Mouse (Mus musculus): Measurements from ENCODE around the gene Srl. TPM values are rescaled to one million over a fixed set of nuclear protein-coding genes. Genes with fewer than 3 reads are reported as not detected.

Gene Srl
- total RNA-seq (2014; rRNA removed; ENCODE audit: low replicate concordance) (910 and 974 TPM in 2 replicates), polyA plus RNA-seq (2015; fragmentation: Nextera tagmentation; extraction: Ambion mirVana) (346 and 419 TPM in 2 replicates)

DNA sequence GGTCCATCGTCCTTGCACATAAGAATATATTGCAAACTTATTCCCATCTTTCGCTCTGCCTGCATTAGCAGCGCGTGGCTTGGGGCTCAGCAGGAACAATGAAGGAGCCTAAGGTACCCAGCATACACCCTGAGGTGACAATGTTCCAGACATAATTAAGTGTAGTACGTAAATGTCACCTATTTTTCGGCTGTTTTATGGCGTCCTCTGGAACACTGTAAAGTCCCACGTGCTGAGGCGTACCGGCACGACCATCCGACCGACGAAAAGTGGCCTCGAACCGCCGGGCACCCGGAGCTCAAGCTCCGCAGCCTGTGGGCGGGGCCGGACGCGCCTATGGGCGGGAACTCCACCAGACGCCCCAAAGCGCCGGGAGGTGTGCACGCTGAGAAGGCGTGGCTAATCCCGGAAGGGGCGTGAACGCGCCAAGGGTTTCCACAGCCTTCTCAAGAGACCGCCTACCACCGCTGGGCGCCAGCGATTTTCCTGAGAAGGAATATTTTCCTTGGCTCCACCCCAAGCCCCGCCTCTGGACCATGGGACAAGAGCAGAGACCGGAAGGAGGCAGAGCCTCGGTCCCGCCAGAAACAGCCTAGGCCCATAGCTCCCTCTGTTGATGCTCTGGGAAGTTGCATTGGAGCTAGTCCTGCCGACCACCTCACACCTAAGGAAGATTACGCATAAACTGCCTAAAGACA lies at the start of gene Srl:
Gene Srl (minus strand): TSS at position 316 of the 698 bp plus-strand sequence.
- peak; percentile 94 for TF ChIP-seq CTCF (IDR thresholded peaks at IDR 0.05; ENCODE audit: low read depth)
- TF ChIP-seq EP300 (IDR thresholded peaks at IDR 0.05; ENCODE audit: low read depth), result peak; percentile 66; the same call in 1 of the 2 replicates
- Histone ChIP-seq H3K4me1 (ENCODE audit: control insufficient read depth, insufficient read depth) (peaks cover 13% of the 10 kb centered on the region; the same call in 1 of the 2 replicates), H3K36me3 (replicated peaks; ENCODE audit: control insufficient read depth, insufficient read depth, low read length) (peaks cover 16% of the 10 kb centered on the region; the same call in 1 of the 2 replicates), H3K27me3 (ENCODE audit: control insufficient read depth, insufficient read depth, low read length) (no peaks in the 10 kb centered on the region), H3K4me2 (ENCODE audit: low read depth, low read length) (peak within 1 kb of the TSS; percentile 61), H3K9ac (replicated peaks; ENCODE audit: low read depth, low read length) (0 out of 2 replicates have a peak within 1 kb of the TSS, but pooled peaks have one; percentile 32), H3K4me3 (ENCODE audit: low read depth, low read length) (peak within 1 kb of the TSS; percentile 53), H3K9me3 (replicated peaks; ENCODE audit: control insufficient read depth, low read length) (no peaks in the 10 kb centered on the region), H3K27ac (ENCODE audit: low read depth) (peak within 1 kb of the TSS; percentile 56)
- DNase-seq (ENCODE audit: low spot score) (peak; percentile 99), ATAC-seq (ENCODE audit: insufficient read depth, low read depth) (peak; percentile 98)
- WGBS, result 1% methylated on average over 43 of the region's 43 CpGs

DNA sequence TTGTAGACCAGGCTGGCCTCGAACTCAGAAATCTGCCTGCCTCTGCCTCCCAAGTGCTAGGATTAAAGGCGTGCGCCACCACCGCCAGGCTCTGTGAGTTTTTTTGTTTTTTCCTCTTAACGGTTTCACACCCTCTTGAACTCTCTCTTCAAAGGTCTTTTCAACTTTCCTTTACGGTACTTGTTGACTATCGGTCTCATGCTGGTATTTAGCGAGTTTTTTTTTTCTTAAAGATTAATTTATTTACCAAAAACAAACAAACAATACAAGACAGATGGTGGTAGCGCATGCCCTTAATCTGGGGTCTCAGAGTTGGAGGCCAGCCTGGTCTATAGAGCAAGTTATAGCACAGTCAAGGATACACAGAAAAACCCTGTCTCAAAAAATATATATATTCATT lies 48.6 kb upstream of the Srl start:
- TF ChIP-seq EP300 (IDR thresholded peaks at IDR 0.05; ENCODE audit: low read depth), result no peak
- H3K4me1 ChIP-seq (ENCODE audit: control insufficient read depth, insufficient read depth), result peaks cover 23% of the 10 kb centered on the region

DNA sequence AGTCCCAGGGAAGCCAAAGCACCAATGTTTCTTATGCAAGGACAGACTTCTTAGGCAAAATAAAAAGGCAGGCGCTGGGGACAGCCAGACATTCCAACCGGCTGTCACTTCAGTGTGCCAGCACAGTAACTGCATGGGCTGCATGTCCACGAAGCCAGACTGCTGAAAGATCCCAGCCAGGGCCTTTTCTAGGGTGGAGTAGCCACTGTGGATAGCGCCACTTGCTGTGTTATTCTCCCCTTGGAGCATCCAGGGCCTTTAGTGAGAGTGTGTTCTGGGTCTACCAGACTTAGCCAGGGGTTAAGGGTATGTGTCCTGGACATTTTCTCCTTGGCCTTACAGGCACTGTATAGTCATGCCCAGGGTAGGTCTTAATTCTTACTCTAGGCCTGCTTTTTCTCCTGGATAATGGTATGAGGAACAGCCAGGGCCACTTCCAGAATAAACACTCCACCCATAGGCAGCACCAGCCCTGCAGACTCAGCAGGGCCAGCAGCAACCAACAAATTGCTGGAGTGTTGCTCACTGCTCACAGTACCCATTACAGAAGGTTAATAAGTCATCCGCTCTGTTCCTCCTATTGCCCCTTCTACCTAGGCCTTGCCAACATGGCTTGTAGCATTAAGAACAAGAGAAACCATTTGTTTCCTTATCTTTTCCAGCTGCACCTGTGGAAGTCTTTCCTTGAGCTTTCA lies 46.0 kb upstream of the Srl start:
- Histone ChIP-seq H3K27ac (ENCODE audit: low read depth) (peak overlapping the region; percentile 79), H3K4me3 (ENCODE audit: low read depth, low read length) (no peak overlapping the region), H3K4me2 (ENCODE audit: low read depth, low read length) (no peak overlapping the region), H3K9me3 (replicated peaks; ENCODE audit: control insufficient read depth, low read length) (no peaks in the 10 kb centered on the region), H3K27me3 (ENCODE audit: control insufficient read depth, insufficient read depth, low read length) (no peaks in the 10 kb centered on the region), H3K36me3 (replicated peaks; ENCODE audit: control insufficient read depth, insufficient read depth, low read length) (peaks cover 14% of the 10 kb centered on the region; the same call in 1 of the 2 replicates), H3K9ac (replicated peaks; ENCODE audit: low read depth, low read length) (no peak overlapping the region), H3K4me1 (ENCODE audit: control insufficient read depth, insufficient read depth) (peaks cover 15% of the 10 kb centered on the region)
- ATAC-seq (ENCODE audit: insufficient read depth, low read depth) (no peak), DNase-seq (ENCODE audit: low spot score) (no peak)
- 34% methylated on average over 5 of the region's 5 CpGs for WGBS
- TF ChIP-seq CTCF (IDR thresholded peaks at IDR 0.05; ENCODE audit: low read depth) (no peak), EP300 (IDR thresholded peaks at IDR 0.05; ENCODE audit: low read depth) (no peak)

More for the DNA sequence above, 48.6 kb upstream of the Srl start:
- Histone ChIP-seq H3K27me3 (ENCODE audit: control insufficient read depth, insufficient read depth, low read length) (no peaks in the 10 kb centered on the region), H3K27ac (ENCODE audit: low read depth) (no peak overlapping the region), H3K9me3 (replicated peaks; ENCODE audit: control insufficient read depth, low read length) (no peaks in the 10 kb centered on the region), H3K4me2 (ENCODE audit: low read depth, low read length) (no peak overlapping the region), H3K9ac (replicated peaks; ENCODE audit: low read depth, low read length) (no peak overlapping the region), H3K36me3 (replicated peaks; ENCODE audit: control insufficient read depth, insufficient read depth, low read length) (peaks cover 14% of the 10 kb centered on the region; the same call in 1 of the 2 replicates), H3K4me3 (ENCODE audit: low read depth, low read length) (no peak overlapping the region)
- ATAC-seq (ENCODE audit: insufficient read depth, low read depth) (no peak), DNase-seq (ENCODE audit: low spot score) (peak; percentile 41)
- WGBS, result 95% methylated on average over 9 of the region's 9 CpGs

DNA sequence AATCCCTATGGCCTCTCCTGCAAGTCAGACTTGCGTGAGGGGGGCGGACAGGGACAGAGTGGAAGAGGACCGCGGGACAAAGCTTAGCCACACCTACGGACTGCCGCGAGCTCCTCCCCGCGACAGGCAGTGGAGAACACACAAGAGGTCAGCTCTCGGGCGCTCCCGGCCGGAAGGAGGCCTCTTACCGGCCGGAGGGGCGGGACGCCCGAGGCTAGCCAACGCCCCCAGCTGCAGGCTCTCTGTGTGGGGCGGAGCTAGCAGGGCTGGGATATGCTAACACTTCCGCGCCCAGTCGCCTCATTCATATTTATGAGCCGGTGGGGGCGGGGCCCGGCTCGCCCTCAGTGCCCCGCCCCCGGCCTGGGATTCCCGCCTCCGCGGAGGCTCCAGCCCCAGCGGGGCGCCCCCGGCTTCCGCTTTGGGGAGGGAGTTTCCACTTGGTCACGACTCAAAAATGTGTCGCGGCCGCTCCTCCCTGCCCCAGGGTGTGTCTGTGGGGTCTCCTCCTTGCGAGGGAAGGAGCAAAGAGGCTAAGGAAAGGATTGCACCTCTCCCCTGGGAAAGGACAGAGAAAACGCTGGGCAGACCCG lies 45.0 kb upstream of the Srl start:
- Histone ChIP-seq H3K9me3 (replicated peaks; ENCODE audit: control insufficient read depth, low read length) (no peaks in the 10 kb centered on the region), H3K36me3 (replicated peaks; ENCODE audit: control insufficient read depth, insufficient read depth, low read length) (peaks cover 14% of the 10 kb centered on the region; the same call in 1 of the 2 replicates), H3K4me3 (ENCODE audit: low read depth, low read length) (peak overlapping the region; percentile 51), H3K9ac (replicated peaks; ENCODE audit: low read depth, low read length) (peak overlapping the region; percentile 57), H3K27ac (ENCODE audit: low read depth) (peak overlapping the region; percentile 83), H3K27me3 (ENCODE audit: control insufficient read depth, insufficient read depth, low read length) (no peaks in the 10 kb centered on the region), H3K4me1 (ENCODE audit: control insufficient read depth, insufficient read depth) (peaks cover 15% of the 10 kb centered on the region), H3K4me2 (ENCODE audit: low read depth, low read length) (peak overlapping the region; percentile 70)
- ATAC-seq (ENCODE audit: insufficient read depth, low read depth), result peak; percentile 99
- under 1% methylated on average over 41 of the region's 43 CpGs for WGBS
- DNase-seq (ENCODE audit: low spot score), result peak; percentile 99
- TF ChIP-seq EP300 (IDR thresholded peaks at IDR 0.05; ENCODE audit: low read depth) (peak; percentile 43; the same call in 1 of the 2 replicates), CTCF (IDR thresholded peaks at IDR 0.05; ENCODE audit: low read depth) (0 out of 2 replicates have a peak, but pooled peaks have one; percentile 27)

Data from heart, postnatal 0 days (tissue).